Mouse (Mus musculus): ENCODE data around the gene Taf10. TPM values are rescaled to one million over a fixed set of nuclear protein-coding genes. Genes with fewer than 3 reads are reported as not detected.

Gene Taf10
- 100 to 1,000 TPM; 109 to 110 TPM for total RNA-seq (2021)

DNA sequence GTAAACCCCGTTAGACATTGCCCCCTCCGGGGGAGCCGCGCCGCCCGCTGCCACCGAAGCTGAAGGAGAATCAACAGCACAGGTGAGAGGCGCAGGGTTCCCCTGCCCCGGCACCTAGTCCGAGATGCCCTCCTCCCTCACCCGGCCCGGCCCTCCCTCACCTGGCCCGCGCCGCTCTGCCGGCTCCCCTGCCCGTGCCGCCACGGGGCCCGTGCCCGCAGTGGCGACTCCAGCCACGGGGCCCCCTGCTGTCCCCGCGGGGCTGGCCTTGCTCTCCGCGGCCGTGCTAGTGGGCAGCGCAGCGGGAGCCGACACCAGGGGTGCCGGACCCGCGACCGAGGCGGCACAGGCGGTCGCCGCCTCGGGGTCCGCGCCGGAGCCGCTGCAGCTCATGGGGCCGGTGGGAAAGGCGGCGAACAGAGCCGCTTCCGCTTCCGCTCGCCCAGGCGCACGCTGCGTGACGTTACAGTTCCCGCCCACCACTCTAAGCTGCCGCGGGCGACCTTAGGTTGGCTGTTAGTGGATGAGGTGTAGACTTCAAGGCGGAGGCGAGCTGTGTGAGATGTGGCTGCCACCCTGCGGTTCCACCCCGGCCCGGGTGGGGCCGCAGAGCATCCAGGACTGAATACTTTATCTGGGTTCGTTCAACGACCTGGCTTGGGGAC, at the start of gene Taf10:
Taf10 (minus strand) TSS at position 436 of the 665 bp plus-strand sequence.
- intact Hi-C loops (cut with DNase I): no loop called here
- DNase-seq: peak; percentile 89

DNA sequence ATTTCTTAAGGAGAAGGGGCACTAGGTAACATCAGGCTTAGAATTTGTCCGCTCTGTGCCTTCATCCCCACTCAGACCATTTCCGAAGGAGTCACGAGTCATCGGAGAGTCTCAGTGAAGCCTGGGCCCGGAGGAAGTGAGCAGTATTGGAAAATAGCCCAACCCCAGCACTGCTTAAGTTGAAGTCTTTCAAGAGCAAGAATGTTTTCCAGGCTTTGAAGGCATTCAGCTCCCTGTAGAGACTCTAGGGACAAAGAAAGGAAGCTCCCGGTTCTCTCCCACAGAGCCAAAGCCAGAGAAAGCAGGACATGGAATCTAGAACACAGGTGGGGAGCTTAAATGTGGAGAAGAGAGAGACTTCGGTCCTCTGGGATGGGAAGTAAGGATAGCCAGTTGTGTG, 49.5 kb upstream of the Taf10 start:
- DNase-seq: no peak
- intact Hi-C loops (cut with DNase I): no loop called here

DNA sequence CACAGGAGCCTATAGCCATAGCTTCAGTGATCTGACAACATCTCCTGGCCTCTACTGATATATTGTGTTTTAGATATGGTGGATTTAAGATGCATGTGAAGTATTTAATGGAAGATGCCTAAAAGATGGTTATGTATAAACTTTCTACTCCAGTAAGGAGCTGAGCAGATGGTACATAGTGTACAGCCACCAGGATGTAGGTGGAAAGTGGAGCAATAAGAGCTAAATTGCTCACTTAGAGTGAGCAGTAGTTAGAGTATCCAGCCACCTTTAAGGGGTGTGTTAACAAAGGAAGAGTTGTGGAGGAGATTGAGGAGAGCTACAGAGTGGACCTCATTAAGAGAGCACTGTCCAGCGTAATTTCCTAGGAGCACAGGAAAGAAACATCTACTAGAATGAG, 47.0 kb upstream of the Taf10 start:
- intact Hi-C loops (cut with DNase I): no loop called here

DNA sequence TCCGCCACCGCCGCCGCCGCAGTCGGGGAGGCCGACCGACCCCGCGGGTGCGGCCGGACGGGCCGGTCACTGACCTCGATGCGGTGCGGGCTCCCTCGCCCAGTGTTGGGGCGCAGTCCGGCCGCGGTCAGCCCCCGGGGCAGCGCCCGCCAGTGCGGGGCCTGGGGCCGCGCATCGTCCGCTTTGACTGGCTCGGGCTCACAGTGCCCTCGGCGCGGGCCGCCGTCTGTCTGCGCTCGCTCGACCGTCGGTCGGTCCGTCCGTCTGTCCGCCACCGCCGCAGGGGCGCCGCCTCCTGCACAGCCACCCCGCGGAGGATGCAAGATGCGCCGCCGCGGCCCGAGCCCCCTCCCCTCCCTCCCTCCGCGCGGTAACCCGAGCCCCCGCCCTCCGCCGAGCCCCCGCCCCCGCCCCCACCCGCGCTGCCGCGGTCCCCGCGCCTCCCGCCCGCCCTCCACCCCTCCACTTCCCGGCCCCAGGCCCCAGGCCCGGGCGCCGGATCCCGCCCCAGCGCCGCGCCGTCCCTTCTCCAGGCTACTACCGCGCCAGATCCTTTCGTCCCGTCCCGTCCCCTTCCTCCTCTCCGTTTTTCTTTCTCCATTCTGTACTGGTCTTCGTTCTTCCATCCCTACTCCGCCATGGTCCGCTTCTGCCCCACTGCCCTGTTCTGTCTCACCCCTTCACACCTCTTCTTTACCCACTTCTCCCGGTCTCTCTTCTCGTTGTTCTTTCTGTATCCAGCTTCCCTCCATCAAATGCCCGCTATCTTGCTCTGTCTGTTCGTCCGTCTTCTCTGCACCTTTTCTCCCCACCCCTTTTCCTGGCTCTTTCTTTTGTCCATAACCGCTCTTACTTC, 43.4 kb upstream of the Taf10 start, which contains the start of gene Dchs1:
Dchs1 (minus strand) TSS at position 370 of the 856 bp plus-strand sequence.
- intact Hi-C loops (cut with DNase I): no loop called here
- peak; percentile 68 for DNase-seq

More for the DNA sequence above, 47.0 kb upstream of the Taf10 start:
- no peak for DNase-seq

DNA sequence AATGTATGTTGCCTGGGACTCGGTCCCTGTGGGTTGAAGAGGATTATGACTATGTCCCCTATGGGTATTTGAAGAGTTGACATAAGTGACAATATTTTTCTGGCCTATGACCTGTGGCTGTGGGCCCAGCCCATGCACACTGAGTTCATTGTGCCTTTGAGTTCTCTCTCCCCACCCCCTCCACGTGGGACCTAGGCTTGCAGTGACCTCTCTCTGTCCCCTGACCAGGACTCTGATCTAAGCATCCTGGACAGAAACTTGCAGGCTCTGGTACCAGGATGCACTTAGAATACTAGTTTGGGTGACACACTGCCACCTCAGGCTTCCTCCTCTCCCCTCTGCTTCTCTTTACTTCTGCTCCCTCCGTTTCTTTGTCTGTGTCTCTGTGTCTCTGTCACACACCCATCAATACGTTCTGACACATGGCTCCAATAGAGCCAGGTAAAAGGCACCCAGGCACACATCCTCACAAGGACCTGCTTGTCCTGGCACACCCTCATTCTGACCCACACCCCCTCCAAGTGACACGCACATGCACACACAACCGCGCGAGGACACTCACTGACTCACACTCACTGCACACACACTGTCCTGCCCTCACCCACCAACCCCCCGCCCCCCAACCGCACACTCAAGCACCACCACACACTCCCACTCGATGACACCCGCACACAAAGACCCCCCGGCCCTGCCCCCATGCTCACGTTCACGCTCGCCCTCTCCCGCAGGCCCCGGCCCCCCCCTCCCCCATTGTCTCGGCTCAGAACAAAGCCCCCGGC, 42.5 kb upstream of the Taf10 start:
- DNase-seq: no peak
- intact Hi-C loops (cut with DNase I): no loop called here

DNA sequence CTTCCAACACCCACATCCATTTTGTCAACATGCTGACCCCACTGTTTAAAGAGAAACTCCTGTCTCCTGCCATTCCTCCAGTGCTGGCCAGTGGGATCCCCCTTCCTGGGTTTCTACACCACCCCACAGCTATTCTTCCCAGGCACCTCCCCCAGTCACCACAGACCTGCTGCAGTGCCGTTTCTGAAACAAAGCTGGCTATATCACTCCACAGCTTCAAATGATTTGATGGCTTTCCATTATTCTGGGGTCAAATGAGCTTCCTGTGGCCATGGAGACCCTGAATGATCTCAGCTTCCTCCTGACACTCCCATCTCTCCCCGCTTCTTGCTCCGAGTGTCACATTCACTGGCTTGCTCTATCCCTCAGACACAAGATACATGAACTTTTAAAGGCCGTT, 40.4 kb upstream of the Taf10 start:
- intact Hi-C loops (cut with DNase I): no loop called here
- no peak for DNase-seq

DNA sequence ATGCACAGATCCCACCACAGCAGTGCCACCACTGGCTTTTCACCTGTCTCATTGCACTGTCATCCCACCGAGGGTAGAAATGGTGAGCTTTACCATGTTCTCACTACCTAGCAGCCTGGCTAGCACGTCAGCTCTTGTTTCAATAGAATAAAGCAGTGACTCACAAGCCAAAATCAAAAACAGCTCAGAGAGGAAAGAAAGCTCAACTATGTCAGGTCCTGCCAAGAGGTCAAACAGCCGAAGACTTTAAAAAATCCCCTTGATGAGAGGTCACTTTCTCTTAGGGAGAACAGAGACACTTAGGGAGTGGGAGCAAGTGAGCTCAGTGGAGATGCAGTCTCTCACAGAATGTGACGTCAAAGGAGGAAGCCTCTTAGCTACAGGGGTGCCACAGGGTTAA, 39.7 kb upstream of the Taf10 start:
- no peak for DNase-seq
- intact Hi-C loops (cut with DNase I): no loop called here

DNA sequence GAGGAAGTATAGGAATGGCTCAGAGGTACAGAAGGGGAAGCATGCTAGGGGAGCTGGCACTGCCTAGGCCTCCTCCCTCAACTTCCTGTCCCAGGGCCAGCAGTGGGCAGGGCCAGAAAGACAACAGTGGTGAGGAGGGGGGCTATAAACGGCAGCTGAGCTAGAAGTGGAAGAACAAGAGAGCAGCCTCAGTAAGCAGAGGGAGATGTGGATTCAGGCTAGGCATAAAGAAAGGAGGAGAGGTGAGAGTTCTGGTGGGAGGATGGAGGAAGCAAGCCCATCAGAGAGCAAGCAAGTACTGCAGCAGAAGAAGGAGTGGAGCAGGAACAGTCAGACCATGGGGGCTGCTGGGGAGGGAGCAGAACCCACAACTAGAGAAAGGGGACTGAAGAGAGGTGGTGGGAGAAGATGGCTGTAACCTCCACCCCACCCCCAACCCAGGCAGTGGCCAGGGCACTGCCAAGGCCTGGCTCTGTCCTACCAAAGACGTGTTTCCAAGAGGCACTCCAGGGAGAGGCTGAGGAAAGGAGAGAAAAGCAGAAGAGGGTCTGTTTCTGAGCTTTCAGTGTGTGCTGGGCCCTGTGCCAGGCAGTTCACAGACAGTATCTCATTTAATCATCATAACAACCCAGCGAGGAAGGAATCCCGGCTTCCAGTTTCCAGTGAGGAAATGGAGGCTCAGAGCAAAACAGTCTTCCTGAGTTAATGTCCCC, 34.5 kb upstream of the Taf10 start:
- intact Hi-C loops (cut with DNase I): no loop called here
- DNase-seq: peak; percentile 63

DNA sequence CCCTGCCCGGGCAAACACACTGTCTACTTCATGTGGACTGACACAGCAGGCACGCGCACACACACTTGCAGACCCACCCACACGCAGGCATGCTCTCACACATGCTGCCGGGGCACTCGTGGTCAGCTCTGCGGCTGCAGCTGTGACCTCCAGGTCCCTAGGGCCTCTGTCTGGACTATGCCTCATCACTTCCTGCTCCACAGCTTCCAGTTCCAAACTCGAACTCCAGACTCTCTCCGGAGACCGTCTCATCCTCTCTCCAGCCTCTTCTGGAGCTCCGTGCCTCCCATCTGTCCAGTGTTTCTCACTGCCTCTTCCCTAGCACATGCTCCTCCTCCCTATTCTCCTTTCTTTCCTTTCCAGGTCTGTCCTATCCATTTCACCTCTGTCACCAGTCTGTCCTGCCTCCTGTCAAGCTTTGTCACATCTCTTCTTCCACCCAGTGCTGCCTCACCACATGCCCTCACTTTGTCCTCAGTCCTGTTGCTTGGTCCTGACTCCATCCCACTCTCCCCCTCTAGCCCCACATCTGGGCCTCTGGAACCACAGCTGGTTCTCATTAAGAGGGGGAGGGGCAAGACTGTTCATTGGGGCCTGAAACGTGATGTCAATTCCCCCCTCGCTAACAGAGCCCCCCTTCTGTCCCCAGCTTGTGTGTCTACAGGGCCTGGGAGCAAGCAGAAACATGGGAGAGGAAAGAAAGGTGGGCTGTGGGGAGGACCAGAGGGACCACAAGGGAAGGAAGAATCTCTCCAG, 33.8 kb upstream of the Taf10 start:
- DNase-seq: no peak
- intact Hi-C loops (cut with DNase I): no loop called here

DNA sequence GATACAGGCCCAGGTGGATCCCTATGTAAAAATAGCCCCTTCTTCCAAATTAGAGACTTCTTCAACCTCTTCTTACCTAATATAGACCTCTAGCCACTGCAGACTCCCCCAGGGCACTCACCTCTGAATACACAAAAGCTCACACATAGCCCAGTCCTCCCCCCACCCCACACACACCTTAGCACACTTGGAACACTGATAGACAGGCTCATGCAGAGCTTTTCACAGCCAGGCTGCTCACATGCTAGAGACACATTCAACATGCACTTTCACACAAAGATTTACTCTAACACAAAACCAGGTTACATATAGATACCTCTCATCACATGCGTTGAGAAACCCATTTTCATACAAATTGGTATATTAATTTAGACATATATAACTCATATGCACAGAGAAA, 33.2 kb upstream of the Taf10 start:
- intact Hi-C loops (cut with DNase I): no loop called here
- DNase-seq: no peak

DNA sequence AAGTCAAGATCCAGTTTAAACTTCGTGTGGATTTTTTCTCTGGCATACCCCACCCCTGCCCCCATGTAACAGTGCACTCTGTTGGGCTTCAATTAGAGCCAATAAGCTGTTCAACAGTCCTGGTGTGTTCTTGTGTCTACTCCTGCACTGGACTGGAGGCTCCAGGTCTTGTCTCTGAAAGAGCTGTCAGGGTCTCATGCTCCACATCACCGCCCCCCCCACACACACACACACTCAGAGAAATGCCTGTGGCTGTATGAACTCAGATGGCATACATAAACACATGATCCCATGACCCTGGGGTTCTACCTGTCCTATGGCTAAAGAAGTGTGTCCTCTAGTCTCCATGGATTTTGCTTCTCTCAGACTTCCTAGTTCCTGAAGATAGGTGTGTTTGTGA, 31.9 kb upstream of the Taf10 start:
- no peak for DNase-seq
- intact Hi-C loops (cut with DNase I): no loop called here

DNA sequence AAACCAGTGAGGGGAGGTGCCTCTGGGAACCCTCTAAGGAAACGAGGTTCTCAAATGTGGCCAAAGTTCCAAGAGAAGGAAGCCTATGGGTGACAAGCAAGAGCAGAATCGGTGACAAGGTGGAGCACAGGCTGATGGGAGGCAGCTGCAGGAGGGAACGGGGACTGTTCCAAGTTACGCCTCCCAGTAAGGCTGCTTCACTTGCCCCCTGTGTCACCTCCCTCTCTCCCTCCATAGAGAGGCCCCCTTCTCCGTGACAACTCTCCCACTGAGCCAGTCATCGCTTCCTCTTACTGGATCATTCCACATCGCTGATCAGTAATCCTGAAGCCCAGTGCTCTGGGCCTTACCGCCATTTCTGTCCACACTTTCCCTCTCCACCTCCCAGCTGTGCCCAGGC, 30.5 kb upstream of the Taf10 start:
- intact Hi-C loops (cut with DNase I): no loop called here
- no peak for DNase-seq

DNA sequence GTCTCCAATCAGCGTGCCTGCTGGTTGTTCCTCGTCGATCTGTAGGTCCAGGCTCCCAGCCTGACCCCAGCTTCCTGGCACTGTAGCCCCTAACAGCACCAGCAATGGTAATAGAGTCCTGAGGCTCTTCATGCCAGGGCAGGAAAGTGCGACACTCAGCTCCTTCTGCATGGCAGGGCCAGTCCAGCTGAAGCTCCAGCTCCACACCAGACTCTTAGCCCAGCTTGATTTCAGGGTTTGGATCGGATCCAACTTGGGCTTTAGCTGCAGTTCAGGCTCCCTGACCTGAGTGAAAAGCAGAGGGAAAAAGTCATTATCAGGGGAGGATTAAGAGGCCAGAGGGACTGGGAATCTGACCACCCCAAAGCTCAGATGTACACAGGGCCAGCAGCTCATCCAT, 28.9 kb upstream of the Taf10 start:
- intact Hi-C loops (cut with DNase I): no loop called here
- DNase-seq: no peak

DNA sequence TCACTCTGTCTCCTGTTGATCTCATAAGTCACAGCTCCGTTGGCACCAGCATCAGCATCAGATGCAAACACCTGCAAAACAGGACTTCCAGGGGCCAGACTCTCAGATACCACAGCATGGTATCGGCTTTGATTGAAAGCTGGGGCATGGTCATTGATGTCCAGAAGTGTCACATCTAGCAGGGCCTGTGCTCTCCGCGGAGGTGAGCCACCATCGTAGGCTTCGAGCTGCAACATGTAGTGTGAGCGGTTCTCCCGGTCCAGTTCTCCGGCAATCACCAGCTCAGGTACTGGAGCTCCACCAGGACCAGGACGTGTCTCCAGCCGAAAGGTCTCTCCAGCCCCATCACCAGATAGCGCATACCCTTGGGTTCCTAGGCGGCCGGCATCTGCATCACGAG, 28.2 kb upstream of the Taf10 start:
- no peak for DNase-seq
- intact Hi-C loops (cut with DNase I): no loop called here

DNA sequence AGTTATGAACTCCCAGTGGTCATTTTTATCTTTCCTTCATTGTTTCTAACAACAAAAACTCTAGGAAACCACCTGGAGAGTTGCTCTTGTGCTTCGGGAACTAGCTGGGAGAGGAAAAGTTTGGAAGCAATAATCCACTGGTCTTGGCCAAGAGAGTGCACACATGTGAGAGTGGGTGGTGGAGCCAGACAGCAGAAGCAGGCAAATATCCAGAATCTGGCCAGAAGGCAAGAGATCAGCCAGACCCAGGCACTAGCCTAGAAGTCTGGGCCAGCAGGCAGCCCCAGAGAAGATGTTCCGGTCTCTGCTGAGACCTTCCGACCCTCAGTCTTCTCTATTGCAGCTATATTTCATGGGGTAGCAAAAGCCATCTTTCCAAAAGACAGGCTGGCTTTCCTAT, 25.8 kb upstream of the Taf10 start:
- DNase-seq: no peak
- intact Hi-C loops (cut with DNase I): no loop called here

DNA sequence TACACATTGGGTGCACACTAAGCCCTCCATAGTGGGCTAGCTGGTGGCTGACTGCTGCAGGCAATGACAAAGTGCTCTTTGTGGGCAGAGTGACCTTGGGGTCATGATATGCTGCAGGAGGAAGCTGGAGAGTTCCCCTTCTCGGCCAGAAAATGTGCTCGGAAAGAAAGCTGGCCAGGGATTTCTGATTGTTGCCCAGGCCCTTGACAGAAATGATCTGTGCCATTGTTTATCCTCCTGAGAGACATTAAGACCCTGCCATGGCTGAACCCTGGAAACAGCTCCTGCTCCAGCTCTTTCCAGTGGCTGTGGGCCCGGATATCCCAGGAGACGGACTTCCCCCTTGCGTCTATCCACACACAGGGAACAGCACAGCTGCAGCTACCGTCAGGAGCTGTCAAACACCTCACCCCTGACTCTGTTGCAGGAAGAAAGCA, 23.6 kb upstream of the Taf10 start:
- DNase-seq: no peak
- intact Hi-C loops (cut with DNase I): no loop called here

DNA sequence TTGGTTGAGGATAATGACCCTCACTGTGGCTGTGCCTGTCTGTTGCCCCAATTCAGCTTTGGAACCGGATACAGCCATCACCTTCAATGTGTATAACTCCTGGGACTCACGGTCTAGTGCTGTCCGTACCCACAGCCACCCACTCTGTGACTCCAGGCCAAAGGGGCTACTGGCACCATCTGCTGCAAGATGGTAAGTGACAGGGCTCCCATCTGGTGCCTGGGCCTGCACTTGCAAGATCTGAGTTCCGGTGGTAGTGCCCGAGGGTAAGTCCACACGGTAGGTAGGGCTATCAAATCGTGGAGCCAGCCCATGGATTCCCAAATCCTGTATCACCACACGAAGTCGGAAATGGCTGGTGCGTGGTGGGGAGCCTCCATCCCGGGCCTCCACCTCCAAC, 20.2 kb upstream of the Taf10 start:
- DNase-seq: no peak
- intact Hi-C loops (cut with DNase I): no loop called here

DNA sequence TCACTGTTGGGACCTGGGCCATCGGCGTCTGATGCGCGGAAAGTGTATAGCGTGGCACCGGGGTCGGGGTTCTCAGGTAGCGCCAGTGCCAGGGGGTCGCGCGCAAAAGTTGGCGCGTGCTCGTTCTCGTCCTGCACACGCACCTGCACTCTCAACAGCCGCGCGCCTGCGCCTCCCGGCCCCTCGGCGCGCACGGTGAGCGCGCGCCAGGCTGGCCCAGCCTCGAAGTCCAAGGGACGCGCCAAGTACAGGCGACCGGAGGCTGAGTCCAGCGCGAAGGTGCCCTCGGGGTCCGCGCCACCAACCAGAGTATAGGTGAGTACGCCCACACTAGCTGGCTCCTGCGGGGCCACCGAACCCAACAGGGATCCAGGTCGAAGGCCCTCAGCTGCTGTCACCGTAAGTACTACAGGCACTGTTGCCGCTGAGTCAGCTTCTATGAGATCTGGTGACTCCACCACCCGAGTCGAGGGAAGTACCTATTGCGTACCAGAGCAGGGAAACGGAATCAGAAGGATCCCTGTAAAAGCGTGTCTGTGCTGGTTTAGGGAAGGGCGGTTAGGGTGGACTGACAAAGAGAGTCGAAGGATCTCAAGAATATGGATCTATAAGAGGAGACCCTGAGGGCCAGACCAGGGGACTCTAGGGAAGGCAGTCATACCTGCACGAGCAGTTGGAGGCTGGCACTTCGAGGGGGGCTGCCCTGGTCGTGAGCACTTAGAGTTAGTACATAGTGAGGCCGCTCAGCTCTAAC, 18.5 kb upstream of the Taf10 start:
- intact Hi-C loops (cut with DNase I): no loop called here
- DNase-seq: no peak

DNA sequence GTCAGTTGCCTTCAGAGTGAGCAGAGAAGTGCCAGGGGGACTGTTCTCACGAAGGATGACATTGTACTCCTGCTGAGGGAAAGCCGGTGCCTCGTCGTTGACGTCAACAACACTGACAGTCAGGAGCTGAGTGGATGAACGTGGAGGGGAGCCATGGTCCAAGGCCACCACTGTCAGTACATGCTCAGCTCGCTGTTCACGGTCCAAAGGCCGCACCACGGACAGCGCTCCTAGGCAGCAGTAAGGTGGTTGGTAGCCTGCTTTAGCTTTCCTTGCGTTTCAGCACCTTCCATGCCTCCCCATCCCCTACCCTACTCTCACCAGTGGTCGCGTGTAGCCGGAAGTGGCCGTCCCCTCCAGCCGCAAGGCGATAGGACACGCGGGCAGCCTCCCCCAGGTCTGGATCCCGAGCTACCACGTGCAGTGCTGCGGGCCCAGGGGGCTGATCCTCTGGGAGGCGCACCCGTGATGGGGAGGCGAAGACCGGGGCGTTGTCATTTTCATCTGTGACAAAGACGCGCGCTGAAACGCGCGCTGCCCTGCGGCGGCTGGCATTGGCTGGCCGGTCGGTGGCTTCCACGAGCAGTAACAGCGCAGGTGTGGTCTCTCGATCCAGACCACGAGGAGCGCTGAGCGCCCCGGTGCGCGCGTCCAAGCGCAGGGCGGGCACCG, 17.8 kb upstream of the Taf10 start:
- no peak for DNase-seq
- intact Hi-C loops (cut with DNase I): no loop called here

Data from left cerebral cortex, postnatal 4 days (tissue).